Mouse (Mus musculus): ENCODE data around the gene March10.

The March10 gene

GRCm38 (mm10) chr11:105407846-105408441 is 48.6 kb downstream of the March10 start:
- no peak for DNase-seq (ENCODE audit: low read depth)

DNA sequence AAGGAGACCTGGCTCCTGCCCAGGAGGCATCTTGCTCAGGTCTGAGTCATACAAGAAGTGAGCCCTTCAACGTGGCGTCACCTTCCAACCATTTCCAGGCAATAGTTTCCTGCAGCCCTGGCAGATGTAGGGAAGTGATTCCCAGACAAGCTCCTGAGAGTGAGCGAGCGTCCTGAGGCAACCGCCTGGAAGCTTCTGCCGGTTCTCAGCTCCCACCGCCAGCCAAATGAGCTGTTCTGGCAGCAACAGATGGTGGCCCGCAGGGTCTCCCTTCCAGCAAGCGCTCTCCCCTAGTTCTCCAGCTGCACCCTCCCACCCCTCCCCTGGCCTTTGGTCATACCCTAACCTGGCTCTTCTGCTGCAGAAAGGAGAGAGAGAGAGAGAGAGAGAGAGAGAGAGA is 54.2 kb downstream of the March10 start:
- DNase-seq (ENCODE audit: low read depth): no peak

DNA sequence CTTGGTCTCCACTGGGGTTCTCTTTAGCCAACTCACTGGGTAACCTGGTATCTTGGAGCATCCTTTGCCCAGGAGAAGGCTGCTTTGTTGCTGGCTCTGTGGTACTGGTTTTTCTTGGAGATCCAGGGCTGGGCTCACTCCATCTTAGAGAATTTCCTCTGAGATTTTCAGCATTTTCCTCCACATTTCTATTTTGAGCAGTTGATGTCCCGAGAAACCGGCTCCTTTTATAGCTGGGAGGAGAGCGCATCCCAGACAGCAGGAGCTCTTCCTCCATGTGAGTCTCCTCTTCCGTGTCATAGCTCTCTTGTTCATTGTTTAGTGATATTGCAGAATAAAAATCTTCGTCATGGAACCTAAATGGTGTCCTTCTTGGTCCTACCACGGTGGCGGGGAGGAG is 66.2 kb downstream of the March10 start:
- no peak for DNase-seq (ENCODE audit: low read depth)

- DNase-seq (ENCODE audit: low read depth): no peak
These were observed 67.9 kb downstream of the March10 start for GRCm38 (mm10) chr11:105388636-105389035.

DNA sequence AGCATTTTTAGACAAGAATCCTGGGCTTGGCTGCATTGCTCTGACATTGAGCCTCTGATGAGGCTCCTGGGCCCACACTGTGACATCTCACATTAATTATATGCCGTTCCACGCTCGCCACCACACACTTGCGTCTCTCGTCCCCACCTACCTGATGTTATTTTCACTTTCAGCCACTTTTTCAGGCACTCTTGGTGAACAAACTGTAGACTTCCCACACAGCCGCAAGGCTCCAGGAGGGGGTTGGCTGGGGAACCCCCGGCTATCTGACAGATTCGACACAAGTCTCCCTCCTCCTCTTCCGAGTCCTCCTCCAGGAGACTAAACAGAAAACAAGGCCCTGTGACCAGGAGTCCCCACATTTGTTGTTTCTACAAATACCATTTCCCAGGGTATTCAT is 71.3 kb downstream of the March10 start:
- no peak for DNase-seq (ENCODE audit: low read depth)

- no peak for DNase-seq (ENCODE audit: low read depth)
These were observed 80.7 kb downstream of the March10 start for GRCm38 (mm10) chr11:105375821-105376235.

- DNase-seq (ENCODE audit: low read depth): no peak
These were observed 81.9 kb downstream of the March10 start for GRCm38 (mm10) chr11:105374526-105375175.

DNA sequence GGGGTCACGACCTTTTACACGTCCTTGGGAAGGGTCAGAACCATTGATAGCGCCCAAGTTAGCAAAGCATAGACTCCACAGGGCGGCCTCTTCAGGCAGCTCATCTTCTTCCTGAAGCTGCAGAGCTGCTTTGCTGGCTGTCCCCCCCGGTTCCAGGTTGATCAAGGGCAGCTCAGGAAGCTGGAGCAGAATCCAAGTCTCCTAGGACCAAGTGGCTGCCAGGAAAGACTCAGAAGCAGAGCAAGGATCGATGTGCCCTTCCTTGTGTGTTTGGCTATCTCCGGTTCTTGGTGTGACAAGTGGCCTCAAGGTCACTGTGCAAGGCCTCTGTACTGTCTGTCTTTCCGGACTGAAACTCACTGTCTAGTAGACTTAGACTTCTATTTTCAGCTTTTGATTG is 82.7 kb downstream of the March10 start:
- DNase-seq (ENCODE audit: low read depth): no peak

DNA sequence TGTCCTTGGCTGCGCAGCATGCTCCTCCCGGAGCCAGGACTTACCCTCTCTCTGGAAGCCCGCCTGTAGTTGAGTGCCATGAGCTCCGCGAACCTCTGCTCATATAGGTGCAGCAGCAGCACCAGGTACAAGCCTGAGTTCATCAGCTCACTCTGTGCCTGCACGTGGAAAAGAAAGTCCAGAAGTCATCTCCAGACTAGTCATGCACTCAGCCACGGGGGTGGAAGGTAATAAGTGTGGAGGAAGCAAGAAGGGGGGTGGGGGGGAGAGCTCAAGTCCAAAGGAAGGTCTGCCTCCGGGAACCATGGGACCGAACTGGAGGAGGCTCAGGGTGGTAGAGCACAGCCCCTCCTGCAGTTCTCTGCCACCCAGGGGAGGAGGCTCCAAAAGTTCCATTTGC is 84.7 kb downstream of the March10 start:
- no peak for DNase-seq (ENCODE audit: low read depth)

DNA sequence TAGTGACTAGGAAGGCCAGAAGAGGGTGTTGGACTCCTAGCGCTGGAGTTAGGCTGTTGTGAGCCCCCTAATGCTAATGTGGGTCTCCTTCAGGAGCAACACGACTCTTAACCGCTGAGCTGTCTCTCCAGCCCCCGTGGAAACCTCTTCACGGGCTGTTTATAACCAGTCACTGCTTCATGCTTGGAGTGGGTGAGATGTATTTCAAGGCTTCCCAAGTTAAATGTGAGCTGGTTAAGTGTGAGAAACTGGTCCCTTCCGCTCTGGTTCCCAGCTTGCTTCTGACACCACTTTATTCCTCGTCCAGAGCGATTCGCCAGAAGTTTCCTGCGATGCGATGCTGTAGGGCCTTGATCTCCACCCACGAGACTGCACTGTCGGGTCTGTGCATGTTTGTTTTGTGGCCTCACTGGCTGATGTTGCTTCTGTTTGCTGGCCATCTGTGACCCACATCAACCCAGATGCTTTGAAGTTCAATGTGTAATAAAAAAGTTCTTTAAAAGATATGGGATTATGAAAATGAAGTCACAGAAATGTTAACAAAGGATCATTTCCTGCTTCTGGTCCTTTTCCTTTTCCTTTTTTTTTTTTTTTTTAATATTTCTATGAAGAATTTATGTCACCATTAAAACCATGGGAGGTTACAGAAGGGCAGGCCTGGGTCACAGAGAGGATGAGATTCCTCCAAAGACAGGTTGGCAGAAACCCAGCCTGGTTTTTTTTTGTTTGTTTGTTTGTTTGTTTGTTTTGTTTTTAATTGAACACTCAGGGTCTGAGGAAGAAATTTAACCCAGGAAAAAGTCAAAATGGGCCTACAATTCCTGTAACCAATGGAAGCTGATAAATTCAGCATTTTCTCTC is 86.8 kb downstream of the March10 start:
- DNase-seq (ENCODE audit: low read depth): no peak

- DNase-seq (ENCODE audit: low read depth): no peak
These were observed 87.7 kb downstream of the March10 start for GRCm38 (mm10) chr11:105368833-105369232.

DNA sequence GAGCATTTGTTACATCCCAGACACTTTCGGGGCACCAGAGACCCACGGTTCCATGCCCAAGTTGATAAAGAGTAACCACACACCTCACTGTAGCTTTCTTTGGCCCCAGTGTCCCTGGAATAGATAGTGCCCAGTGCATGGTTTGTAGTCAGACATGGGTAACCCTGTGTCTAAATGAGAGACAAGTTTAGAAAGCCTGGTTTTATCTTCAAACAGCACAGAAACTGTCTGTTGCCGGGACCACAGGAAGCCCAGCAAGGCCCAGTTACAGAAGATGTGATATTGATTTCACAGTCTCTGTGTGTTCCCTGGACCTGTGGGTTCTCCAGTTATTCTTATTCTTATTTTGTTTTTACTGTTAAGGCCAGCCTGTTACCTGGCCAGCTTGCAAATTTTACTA is 89.4 kb downstream of the March10 start:
- DNase-seq (ENCODE audit: low read depth): peak; percentile 36

- peak; percentile 81 for DNase-seq (ENCODE audit: low read depth)
These were observed 90.5 kb downstream of the March10 start for GRCm38 (mm10) chr11:105366051-105366450.

DNA sequence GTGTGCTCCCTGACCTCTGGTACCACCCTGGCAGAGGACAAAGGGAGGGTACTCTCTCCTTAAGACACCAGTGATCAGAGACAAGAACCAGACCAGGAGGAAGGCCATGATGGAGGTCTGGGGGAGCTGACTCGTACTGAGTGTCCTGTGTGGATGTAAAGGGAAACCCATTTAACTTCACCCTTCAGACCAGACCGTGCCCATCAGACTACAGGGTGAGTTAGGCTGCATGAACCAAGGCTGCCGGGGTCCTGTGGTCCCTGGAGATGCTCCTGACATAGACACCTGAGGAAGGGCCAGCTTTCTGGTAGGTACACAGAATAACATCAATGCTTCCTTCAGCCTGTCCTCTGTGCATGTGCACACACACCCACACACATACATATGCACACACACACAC is 90.9 kb downstream of the March10 start:
- no peak for DNase-seq (ENCODE audit: low read depth)

DNA sequence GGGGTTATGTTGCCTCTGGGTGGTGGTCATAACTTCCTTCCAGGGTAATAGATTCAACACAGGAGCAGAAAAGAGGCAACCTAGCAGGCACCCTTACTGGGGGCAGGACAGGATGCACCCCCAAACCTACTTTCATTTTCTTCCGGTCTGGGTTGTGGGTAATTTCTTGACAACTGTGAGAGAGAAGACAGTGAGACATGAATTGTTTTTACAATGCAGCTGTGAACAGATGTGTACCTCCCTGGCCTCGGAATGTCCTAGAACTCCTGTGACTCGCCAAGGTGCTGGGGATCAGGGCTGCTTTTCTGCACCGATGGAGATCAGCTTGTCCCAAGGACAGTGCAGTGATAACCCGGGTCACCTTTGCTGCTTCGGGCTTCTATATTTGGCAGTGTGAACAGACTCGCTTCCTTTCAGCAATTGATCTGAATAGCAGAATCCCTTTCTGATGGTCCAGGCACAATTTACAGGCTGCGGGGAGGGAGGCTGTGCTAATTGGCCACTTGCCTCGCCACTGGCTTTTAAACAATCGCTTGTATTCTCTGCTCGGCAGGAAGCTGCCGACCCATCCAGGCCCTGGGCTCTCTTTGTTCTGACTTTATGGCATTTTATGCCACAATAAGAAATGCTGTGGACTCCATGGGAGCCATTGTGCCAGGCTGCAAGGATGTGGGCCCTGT is 92.0 kb downstream of the March10 start:
- no peak for DNase-seq (ENCODE audit: low read depth)

DNA sequence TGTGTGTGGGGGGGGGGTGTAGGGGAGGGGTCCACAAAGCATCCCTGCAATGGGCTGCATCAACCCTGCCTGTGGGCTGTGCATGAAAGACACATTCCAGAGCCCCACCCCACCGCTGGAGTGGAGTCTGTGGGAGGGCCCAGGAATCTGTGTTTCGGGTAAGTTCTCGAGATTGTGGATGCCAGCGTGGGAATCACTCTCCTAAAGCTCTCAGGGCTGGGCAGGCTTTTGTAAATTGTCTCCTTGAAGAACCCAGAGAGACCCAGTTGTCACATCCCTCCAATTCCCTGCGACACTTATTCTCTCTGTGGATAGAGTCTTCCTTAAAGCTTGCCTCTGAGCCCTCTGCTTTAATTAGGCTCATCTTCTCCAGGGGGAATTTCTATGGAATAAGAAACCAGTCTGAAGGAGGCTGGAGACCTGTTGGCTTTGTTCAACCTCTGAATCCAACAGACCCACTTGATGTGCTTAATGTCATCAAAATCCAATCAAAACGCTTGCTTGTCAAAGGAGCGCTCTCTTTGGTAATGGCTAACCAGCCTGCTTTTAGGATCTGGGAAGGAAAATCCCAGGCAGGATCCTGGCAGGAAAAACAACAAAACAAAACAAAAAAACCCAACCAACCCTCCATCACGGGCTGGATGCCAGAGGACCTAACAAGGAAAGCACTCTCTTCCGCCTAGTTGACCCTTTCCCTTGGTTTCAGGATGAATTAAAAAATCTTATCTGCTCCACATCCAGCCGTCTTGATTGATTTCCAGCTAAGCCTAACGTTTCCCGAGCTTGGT is 92.7 kb downstream of the March10 start:
- no peak for DNase-seq (ENCODE audit: low read depth)

DNA sequence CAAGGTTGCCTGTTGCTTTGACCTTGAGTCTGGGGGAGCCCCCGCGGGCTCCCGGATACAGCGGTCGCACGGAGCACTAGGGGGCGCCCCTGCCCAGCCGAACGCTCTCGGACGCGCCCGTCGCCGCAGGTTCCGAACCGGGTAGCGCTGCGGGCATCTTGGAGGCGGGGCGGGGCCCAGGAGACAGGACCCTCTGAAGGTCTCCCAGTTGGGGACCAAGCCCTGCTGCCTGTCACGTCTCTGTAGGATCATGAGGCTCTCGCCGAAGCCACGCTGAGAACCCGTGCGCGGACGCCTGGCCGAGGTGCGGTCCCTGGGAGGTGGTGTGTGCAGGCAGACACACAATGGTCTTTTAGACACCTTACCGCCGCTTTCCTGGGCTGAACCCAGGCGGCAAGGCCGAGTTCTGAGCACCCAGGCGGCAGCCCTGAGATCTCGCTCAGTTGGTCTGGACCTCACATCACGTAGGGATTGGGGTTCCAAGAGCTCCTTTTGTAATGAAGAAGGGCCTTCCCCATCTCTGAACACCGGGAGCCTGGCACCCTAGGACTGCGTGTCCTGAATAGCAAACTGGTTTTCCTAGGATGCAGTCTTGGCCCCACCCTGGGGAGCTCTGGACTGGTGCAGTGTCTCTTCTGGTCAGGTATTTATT is 93.5 kb downstream of the March10 start:
- peak; percentile 34 for DNase-seq (ENCODE audit: low read depth)

- DNase-seq (ENCODE audit: low read depth): no peak
These were observed 94.3 kb downstream of the March10 start for GRCm38 (mm10) chr11:105362041-105362765.

- no peak for DNase-seq (ENCODE audit: low read depth)
These were observed 100.2 kb downstream of the March10 start for GRCm38 (mm10) chr11:105356301-105356700.

DNA sequence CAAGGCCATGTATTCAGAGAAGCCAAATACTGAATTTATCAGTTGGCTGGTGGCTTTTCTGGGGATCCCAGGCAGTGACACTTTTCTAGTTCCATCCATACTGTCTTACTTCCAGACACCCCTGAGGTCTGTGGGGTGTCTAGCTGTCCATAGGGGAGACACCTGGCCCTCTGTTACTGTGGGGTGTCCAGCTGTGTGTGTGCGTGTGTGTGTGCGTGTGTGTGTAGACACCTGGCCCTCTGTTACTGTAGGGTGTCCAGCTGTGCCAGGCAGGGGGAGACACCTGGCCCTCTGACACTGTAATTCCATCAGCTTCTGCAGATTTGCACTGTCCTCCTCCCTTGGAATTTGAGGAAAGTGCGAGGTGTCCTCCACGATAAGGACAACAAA is 102.6 kb downstream of the March10 start:
- no peak for DNase-seq (ENCODE audit: low read depth)

All from c-Kit-positive CD71-positive TER-119-negative erythroid progenitor cells, embryonic 14.5 days (primary cell).